Mouse (Mus musculus) stomach, postnatal 0 days (tissue): ENCODE measurements around the gene Lrrc37a.

Experiments
- CTCF ChIP-seq: IDR thresholded peaks from 2 replicates; pipeline ENCODE4 v1.5.1; 2016; ENCODE audit warnings: antibody characterized with exemption, low read depth, mild to moderate bottlenecking, moderate library complexity
- EP300 ChIP-seq: optimal IDR thresholded peaks from 2 replicates; pipeline ENCODE3; 2016; ENCODE audit warnings: antibody characterized with exemption

DNA sequence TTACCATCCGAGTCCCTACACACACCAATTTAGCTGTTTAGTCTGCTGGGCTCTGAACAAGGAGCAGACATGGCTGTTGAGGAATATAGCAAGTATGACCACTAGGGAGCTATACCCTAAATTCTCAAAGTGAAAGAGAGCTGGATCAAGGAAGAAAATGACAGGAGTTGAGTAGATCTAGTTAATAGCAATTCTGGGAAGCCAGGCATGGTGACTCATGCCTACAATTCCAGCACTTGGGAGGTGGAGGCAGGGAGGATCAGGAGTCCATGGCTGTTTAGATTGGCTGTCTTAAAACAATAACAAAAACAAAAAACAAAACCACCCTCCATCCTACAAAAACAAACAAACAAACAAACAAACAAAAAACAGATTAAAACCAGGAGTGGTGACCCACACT lies 93.1 kb downstream of the Lrrc37a start:
- TF ChIP-seq CTCF = peak; percentile 7; the same call in 1 of the 2 replicates
- TF ChIP-seq EP300 = no peak
